In the genomic region with DNA sequence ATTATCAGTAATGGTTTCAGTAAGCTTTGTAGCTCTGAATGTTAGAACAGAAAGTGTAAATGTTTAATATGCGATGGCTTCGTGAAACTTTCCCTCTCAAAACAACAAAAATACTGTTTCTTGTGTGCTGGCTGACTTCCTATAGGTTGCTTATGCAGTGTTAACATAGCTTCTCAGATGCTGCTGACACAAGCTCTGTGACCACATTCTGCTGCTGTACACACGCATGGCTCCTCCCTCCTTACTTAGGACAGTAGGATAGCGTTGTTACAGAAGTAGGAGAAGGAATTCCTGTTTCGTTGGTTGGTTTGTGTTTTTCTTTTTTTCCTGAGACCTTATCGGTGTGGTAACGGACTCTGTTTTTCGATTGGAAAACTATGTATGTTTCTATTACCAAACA, we compare ENCODE assay signal across 21 mouse cellular contexts. TPM values are rescaled to one million over a fixed set of nuclear protein-coding genes. Genes with fewer than 3 reads are reported as not detected.
DNase-seq lines count a peak whose midpoint lies in the region; ATAC-seq and TF ChIP-seq lines count a peak whose summit lies in the region.
"Had no signal": no experiment of that assay in that cellular context is flagged by ENCODE, and none has a peak within 500 bp of the region (broad histone marks: within the 10 kb centered on the region; RNA-seq: fewer than 3 reads in every experiment).

No protein-coding gene starts in this region.

- intact Hi-C loops in gastrocnemius, adult 2 months (cut with DNase I): no loop called here

- no peak overlapping the region for H3K4me2 ChIP-seq in midbrain, embryonic 11.5 days
- H3K4me2 ChIP-seq in midbrain, embryonic 13.5 days (replicated peaks): no peak overlapping the region
- H3K4me2 ChIP-seq in limb, embryonic 15.5 days: 0 out of 2 replicates have a peak overlapping the region, but pooled peaks have one; percentile 1
- H3K4me2 ChIP-seq: heart, embryonic 13.5 days; intestine, embryonic 15.5 days had no signal

- no peak for DNase-seq in gastrocnemius, adult 2 months
- no peak for DNase-seq in gastrocnemius, postnatal 4 days (ENCODE audit: low spot score in 2 of 2)
- DNase-seq in midbrain, embryonic 11.5 days (ENCODE audit: low spot score, missing footprints): peak; percentile 45
- no peak for DNase-seq in cerebellum, adult 8-10 months
- no peak for DNase-seq in cerebellum, postnatal 10 days
- DNase-seq: adrenal gland, adult 8-10 months; adrenal gland, postnatal 36 days; cerebellum, adult 2 months; cerebellum, postnatal 25 days; gastrocnemius, postnatal 10 days; heart, postnatal 36 days had no signal

- H3K4me3 ChIP-seq in gastrocnemius, adult 2 months: no peak overlapping the region
- H3K4me3 ChIP-seq in midbrain, embryonic 11.5 days (ENCODE audit: low read depth, low read length): no peak overlapping the region
- no peak overlapping the region for H3K4me3 ChIP-seq in midbrain, embryonic 13.5 days (replicated peaks)
- H3K4me3 ChIP-seq in limb, embryonic 15.5 days: no peak overlapping the region
- H3K4me3 ChIP-seq: embryonic facial prominence, embryonic 13.5 days; erythroblast, embryonic 14.5 days; forebrain, embryonic 10.5 days; heart, embryonic 13.5 days; intestine, embryonic 15.5 days had no signal

- no peaks in the 10 kb centered on the region for H3K27me3 ChIP-seq in midbrain, embryonic 11.5 days (ENCODE audit: control insufficient read depth, insufficient read depth, low read length)
- no peaks in the 10 kb centered on the region for H3K27me3 ChIP-seq in midbrain, embryonic 13.5 days
- no peaks in the 10 kb centered on the region for H3K27me3 ChIP-seq in limb, embryonic 15.5 days
- H3K27me3 ChIP-seq: embryonic facial prominence, embryonic 13.5 days; heart, embryonic 13.5 days; intestine, embryonic 15.5 days had no signal

- no peaks in the 10 kb centered on the region for H3K9me3 ChIP-seq in midbrain, embryonic 11.5 days (ENCODE audit: control insufficient read depth, low read length)
- H3K9me3 ChIP-seq in midbrain, embryonic 13.5 days: no peaks in the 10 kb centered on the region
- H3K9me3 ChIP-seq in limb, embryonic 15.5 days: no peaks in the 10 kb centered on the region
- H3K9me3 ChIP-seq: embryonic facial prominence, embryonic 13.5 days; forebrain, embryonic 10.5 days; G1E; heart, embryonic 13.5 days; intestine, embryonic 15.5 days had no signal

- H3K36me3 ChIP-seq in midbrain, embryonic 11.5 days (ENCODE audit: control insufficient read depth, insufficient read depth, low read length): no peaks in the 10 kb centered on the region
- H3K36me3 ChIP-seq in midbrain, embryonic 13.5 days: no peaks in the 10 kb centered on the region
- H3K36me3 ChIP-seq in limb, embryonic 15.5 days: no peaks in the 10 kb centered on the region
- H3K36me3 ChIP-seq: embryonic facial prominence, embryonic 13.5 days; forebrain, embryonic 10.5 days; heart, embryonic 13.5 days; intestine, embryonic 15.5 days had no signal

- TF ChIP-seq CTCF in gastrocnemius, adult 2 months (IDR thresholded peaks at IDR 0.05): no peak

- no peak overlapping the region for H3K9ac ChIP-seq in midbrain, embryonic 11.5 days (ENCODE audit: low read length)
- no peak overlapping the region for H3K9ac ChIP-seq in midbrain, embryonic 13.5 days (replicated peaks)
- H3K9ac ChIP-seq in limb, embryonic 15.5 days: no peak overlapping the region
- H3K9ac ChIP-seq: embryonic facial prominence, embryonic 13.5 days; heart, embryonic 13.5 days; intestine, embryonic 15.5 days had no signal

- no peak for ATAC-seq in midbrain, embryonic 11.5 days (ENCODE audit: low FRiP score)
- no peak for ATAC-seq in midbrain, embryonic 13.5 days
- ATAC-seq in limb, embryonic 15.5 days (ENCODE audit: insufficient number of reproducible peaks, low FRiP score, low TSS enrichment, low read depth): no peak
- ATAC-seq: forebrain, embryonic 14.5 days; hindbrain, embryonic 16.5 days; intestine, embryonic 15.5 days had no signal

- peak overlapping the region; percentile 20; the same call in 1 of the 2 replicates for H3K27ac ChIP-seq in gastrocnemius, adult 2 months
- H3K27ac ChIP-seq in midbrain, embryonic 11.5 days (ENCODE audit: low read depth, low read length): no peak overlapping the region
- no peak overlapping the region for H3K27ac ChIP-seq in midbrain, embryonic 13.5 days
- 0 out of 2 replicates have a peak overlapping the region, but pooled peaks have one; percentile 17 for H3K27ac ChIP-seq in limb, embryonic 15.5 days
- H3K27ac ChIP-seq: embryonic facial prominence, embryonic 13.5 days; forebrain, embryonic 10.5 days; heart, embryonic 13.5 days; intestine, embryonic 15.5 days had no signal

- 92% methylated on average over 8 of the region's 8 CpGs for WGBS in midbrain, embryonic 11.5 days
- 93% methylated on average over 8 of the region's 8 CpGs for whole genome bisulfite sequencing in midbrain, embryonic 13.5 days
- 59% methylated on average over 8 of the region's 8 CpGs for WGBS in limb, embryonic 15.5 days

- no peaks in the 10 kb centered on the region for H3K4me1 ChIP-seq in midbrain, embryonic 11.5 days (ENCODE audit: control insufficient read depth, insufficient read depth, low read length)
- H3K4me1 ChIP-seq in midbrain, embryonic 13.5 days (replicated peaks): 0 out of 2 replicates have a peak, but pooled peaks cover 3% of the 10 kb centered on the region
- 0 out of 2 replicates have a peak, but pooled peaks cover 6% of the 10 kb centered on the region for H3K4me1 ChIP-seq in limb, embryonic 15.5 days
- H3K4me1 ChIP-seq: intestine, embryonic 15.5 days had no signal

RNA-seq across cellular contexts. Expression of gene Stim2, which starts 42.2 kb away (rescaled TPM):
- total RNA-seq in gastrocnemius, adult 2 months (2021): 10 to 100 TPM; 34.1 to 58.6 TPM
- 10 to 100 TPM; 72.8 to 82.9 TPM for total RNA-seq in gastrocnemius, postnatal 4 days (2021)
- 23.1 and 24.0 TPM in 2 replicates for polyA plus RNA-seq in midbrain, embryonic 11.5 days (2014; fragmentation: Nextera tagmentation; extraction: Ambion mirVana)
- polyA plus RNA-seq in midbrain, embryonic 13.5 days (2015; fragmentation: Nextera tagmentation; extraction: Ambion mirVana): 17.8 and 20.3 TPM in 2 replicates
- polyA plus RNA-seq in limb, embryonic 15.5 days (2015; fragmentation: Nextera tagmentation; extraction: Ambion mirVana): 16.0 and 22.6 TPM in 2 replicates

Comparison
In these comparisons a context has a peak if more than half of its experiments do, and no peak if none do; other contexts are left out.
1. H3K27ac ChIP-seq: peak in gastrocnemius, adult 2 months (single experiment) and limb, embryonic 15.5 days (single experiment); none in midbrain, embryonic 11.5 days (single experiment) and midbrain, embryonic 13.5 days (single experiment).